Mouse (Mus musculus) CH12.LX (cell line): ENCODE results near the gene Neb.

Experiments
- CTCF ChIP-seq, 2 experiments: IDR thresholded peaks in 1 of 2; conservative IDR thresholded peaks in 1 of 2; 2 replicates each; pipeline ENCODE4 v1.5.1; 2011 to 2012; ENCODE audit warnings: low read depth in 2 of 2, low read length in 2 of 2, improper control_type of control experiment in 1 of 2, inconsistent platforms in 1 of 2, mild to moderate bottlenecking in 1 of 2, moderate library complexity in 1 of 2
- POLR2AphosphoS2 ChIP-seq: IDR thresholded peaks from 2 replicates; pipeline ENCODE4 v1.6.1; 2011; ENCODE audit warnings: low read depth, low read length, improper control_type of control experiment
- ZMIZ1 ChIP-seq: IDR thresholded peaks from 2 replicates; pipeline ENCODE4 v1.6.1; 2012; ENCODE audit warnings: low read depth, mild to moderate bottlenecking, inconsistent platforms, low read length, improper control_type of control experiment

DNA sequence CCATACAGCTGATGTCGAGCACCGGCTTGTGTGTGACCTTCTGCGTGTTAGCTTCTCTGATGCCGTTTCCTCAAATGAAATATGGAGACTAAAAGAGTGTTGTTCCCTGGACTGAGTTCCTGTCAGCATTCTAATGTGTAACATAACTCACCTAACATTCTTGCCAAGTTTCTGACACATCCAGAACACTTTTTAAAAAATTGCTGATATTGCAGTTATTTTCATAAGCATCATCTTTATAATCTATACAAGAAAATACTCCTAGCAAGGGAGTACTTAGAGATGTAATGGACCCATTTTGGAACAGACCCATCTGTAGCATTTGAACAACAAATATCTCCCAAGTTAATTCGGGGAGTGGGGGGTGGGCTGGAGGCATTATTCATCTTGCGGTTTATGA, 8.7 kb downstream of the Neb start:
- TF ChIP-seq CTCF (conservative IDR thresholded peaks at IDR 0.05 in 1 of 2, IDR thresholded peaks at IDR 0.05 in 1 of 2; ENCODE audit: low read depth in 2 of 2, low read length in 2 of 2), result no peak
- no peak for TF ChIP-seq POLR2AphosphoS2
- no peak for TF ChIP-seq ZMIZ1
